Mouse (Mus musculus): ENCODE results near the gene Olfr345. TPM values are rescaled to one million over a fixed set of nuclear protein-coding genes. Genes with fewer than 3 reads are reported as not detected.

Olfr345 gene
- polyA plus RNA-seq (2015; fragmentation: Nextera tagmentation; extraction: Ambion mirVana): not detected in 2 replicates

DNA sequence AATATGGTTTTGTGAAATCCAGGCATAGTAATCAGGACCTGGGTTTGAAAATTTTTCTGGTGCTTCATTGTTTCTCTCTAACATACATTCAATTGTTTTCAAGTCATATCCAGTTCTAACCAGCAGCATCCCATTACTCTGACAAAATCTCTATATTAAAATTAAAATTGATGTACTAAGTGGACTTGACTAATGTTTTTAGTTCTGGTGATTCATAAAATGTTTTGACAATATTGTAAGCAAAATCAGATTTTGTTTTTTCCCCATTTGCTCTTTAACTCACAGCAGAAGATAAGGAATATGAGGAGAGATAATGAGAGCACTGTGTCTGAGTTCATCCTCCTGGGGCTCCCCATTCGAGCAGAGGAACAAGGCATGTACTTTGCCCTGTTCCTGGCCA is at the start of gene Olfr345:
Gene Olfr345, plus strand, starts transcription at position 301 of the 400 bp plus-strand sequence.
- Histone ChIP-seq H3K9me3 (replicated peaks) (no peaks in the 10 kb centered on the region), H3K27me3 (no peaks in the 10 kb centered on the region), H3K9ac (no peak within 1 kb of the TSS), H3K4me1 (replicated peaks) (no peaks in the 10 kb centered on the region), H3K4me3 (replicated peaks) (no peak within 1 kb of the TSS), H3K27ac (replicated peaks) (no peak within 1 kb of the TSS), H3K4me2 (no peak within 1 kb of the TSS), H3K36me3 (replicated peaks) (no peaks in the 10 kb centered on the region)
- ATAC-seq (ENCODE audit: insufficient read depth): no peak
- WGBS (ENCODE audit: insufficient replicate concordance): 39% methylated on average over 1 of the region's 1 CpGs

DNA sequence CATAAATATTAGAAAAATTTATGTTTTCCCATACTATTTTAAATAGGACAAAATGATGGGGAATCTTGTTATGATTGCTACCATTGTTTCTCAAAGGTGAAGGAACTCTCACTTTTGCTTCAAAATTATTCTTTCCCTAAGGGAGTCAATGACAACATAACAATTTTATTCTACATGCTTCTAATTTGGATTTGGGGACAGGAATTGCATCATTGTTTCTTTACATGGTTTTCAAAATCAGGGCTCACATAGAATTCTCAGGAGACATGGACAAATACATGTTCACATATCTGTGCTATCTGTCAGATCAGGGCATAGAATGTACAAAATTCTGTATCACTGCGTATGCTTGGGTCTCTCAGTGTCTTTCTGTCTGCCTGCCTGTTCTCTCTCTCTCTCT is 45.6 kb downstream of the Olfr345 start, which contains the start of gene Olfr346:
Gene Olfr346, plus strand, starts transcription at position 301 of the 400 bp plus-strand sequence.
- Histone ChIP-seq H3K27ac (replicated peaks) (no peak within 1 kb of the TSS), H3K9ac (no peak within 1 kb of the TSS), H3K9me3 (replicated peaks) (no peaks in the 10 kb centered on the region), H3K4me2 (no peak within 1 kb of the TSS), H3K4me3 (replicated peaks) (no peak within 1 kb of the TSS), H3K36me3 (replicated peaks) (no peaks in the 10 kb centered on the region), H3K4me1 (replicated peaks) (no peaks in the 10 kb centered on the region), H3K27me3 (no peaks in the 10 kb centered on the region)
- 67% methylated on average over 1 of the region's 1 CpGs for WGBS (ENCODE audit: insufficient replicate concordance)
- no peak for ATAC-seq (ENCODE audit: insufficient read depth)

Other genes starting within 250 kb of the Olfr345 start
- not detected in 2 replicates for gene Olfr339, start 221.1 kb upstream of the Olfr345 start, polyA plus RNA-seq (2015; fragmentation: Nextera tagmentation; extraction: Ambion mirVana)
- not detected in 2 replicates for gene Olfr340, start 187.5 kb upstream of the Olfr345 start, polyA plus RNA-seq (2015; fragmentation: Nextera tagmentation; extraction: Ambion mirVana)
- not detected in 2 replicates for gene Olfr341, start 157.6 kb upstream of the Olfr345 start, polyA plus RNA-seq (2015; fragmentation: Nextera tagmentation; extraction: Ambion mirVana)
- gene Olfr342, start 115.0 kb upstream of the Olfr345 start, polyA plus RNA-seq (2015; fragmentation: Nextera tagmentation; extraction: Ambion mirVana): not detected in 2 replicates
- gene Olfr344, start 73.4 kb upstream of the Olfr345 start, polyA plus RNA-seq (2015; fragmentation: Nextera tagmentation; extraction: Ambion mirVana): not detected in 2 replicates
- not detected in 2 replicates for gene Olfr346, start 45.7 kb downstream of the Olfr345 start, polyA plus RNA-seq (2015; fragmentation: Nextera tagmentation; extraction: Ambion mirVana)
- gene Olfr347, start 91.9 kb downstream of the Olfr345 start, polyA plus RNA-seq (2015; fragmentation: Nextera tagmentation; extraction: Ambion mirVana): not detected in 2 replicates
- not detected in 2 replicates for gene Olfr348, start 144.2 kb downstream of the Olfr345 start, polyA plus RNA-seq (2015; fragmentation: Nextera tagmentation; extraction: Ambion mirVana)
- gene Olfr50, start 150.5 kb downstream of the Olfr345 start, polyA plus RNA-seq (2015; fragmentation: Nextera tagmentation; extraction: Ambion mirVana): not detected in 2 replicates
- not detected in 2 replicates for gene Olfr3, start 177.0 kb downstream of the Olfr345 start, polyA plus RNA-seq (2015; fragmentation: Nextera tagmentation; extraction: Ambion mirVana)
- not detected in 2 replicates for gene Olfr350, start 206.3 kb downstream of the Olfr345 start, polyA plus RNA-seq (2015; fragmentation: Nextera tagmentation; extraction: Ambion mirVana)
- not detected in 2 replicates for gene Olfr351, start 222.6 kb downstream of the Olfr345 start, polyA plus RNA-seq (2015; fragmentation: Nextera tagmentation; extraction: Ambion mirVana)
- not detected in 2 replicates for gene Olfr352, start 228.4 kb downstream of the Olfr345 start, polyA plus RNA-seq (2015; fragmentation: Nextera tagmentation; extraction: Ambion mirVana)